Mouse (Mus musculus) forebrain, postnatal 0 days (tissue): ENCODE measurements around the gene Apobec3. TPM values are rescaled to one million over a fixed set of nuclear protein-coding genes. Genes with fewer than 3 reads are reported as not detected.

Source experiments
- ATAC-seq: fragments of 200-750 bp; cut with Nextera tagmentation; 2 replicates; pipeline ENCODE4 v1.8.0; 2017; ENCODE audit warnings: mild to moderate bottlenecking, moderate library complexity
- DNase-seq: peaks from one replicate; pipeline ENCODE4 v3.0.0-alpha.2; 2015
- H3K27ac ChIP-seq: fragments of 300-500 bp; sonication (generic); 2 replicates; pipeline ENCODE4 v1.5.1; 2014; ENCODE audit warnings: low read depth, mild to moderate bottlenecking, antibody characterized with exemption, low read length, moderate library complexity, mixed read lengths
- H3K27me3 ChIP-seq: fragments of 300-500 bp; sonication (generic); 2 replicates; pipeline ENCODE4 v1.6.1; 2014; ENCODE audit warnings: mild to moderate bottlenecking, low read length, mixed read lengths; ENCODE audit not compliant: insufficient read depth
- H3K36me3 ChIP-seq: fragments of 300-500 bp; sonication (generic); 2 replicates; pipeline ENCODE4 v1.6.1; 2014; ENCODE audit warnings: mild to moderate bottlenecking, moderate library complexity; ENCODE audit not compliant: insufficient read depth
- H3K4me1 ChIP-seq: fragments of 300-500 bp; sonication (generic); 2 replicates; pipeline ENCODE4 v1.6.1; 2014; ENCODE audit warnings: antibody characterized with exemption; ENCODE audit not compliant: insufficient read depth
- H3K4me2 ChIP-seq: fragments of 300-500 bp; sonication (generic); 2 replicates; pipeline ENCODE4 v1.6.1; 2014; ENCODE audit warnings: low read depth, mild to moderate bottlenecking, moderate library complexity
- H3K4me3 ChIP-seq: fragments of 300-500 bp; sonication (generic); 2 replicates; pipeline ENCODE4 v1.5.1; 2014; ENCODE audit warnings: low read depth, low read length, mixed read lengths
- H3K9ac ChIP-seq: fragments of 300-500 bp; sonication (generic); 2 replicates; pipeline ENCODE4 v1.6.1; 2014; ENCODE audit warnings: mild to moderate bottlenecking
- H3K9me3 ChIP-seq: fragments of 300-500 bp; sonication (generic); 2 replicates; pipeline ENCODE4 v1.6.1; 2016; ENCODE audit warnings: low read length
- CTCF ChIP-seq: sonication (generic); IDR thresholded peaks from 2 replicates; pipeline ENCODE4 v1.5.1; 2016; ENCODE audit warnings: antibody characterized with exemption, control low read depth, low read depth
- WGBS: fragments of 180-500 bp; shearing (Covaris S2); extraction: QIAGEN DNeasy Blood & Tissue Kit; methylation state at CpG from one replicate; pipeline ENCODE4 v1.1.7; 2014; 5-methylcytosine and 5-hydroxymethylcytosine counted together
- polyA plus RNA-seq: library from polyadenylated mRNA; unstranded; fragments of >200 nt; fragmentation: Nextera tagmentation; extraction: Ambion mirVana; gene quantifications from 2 replicates; pipeline ENCODE4 v1.2.1, GENCODE M21; 2015
- total RNA-seq: library from RNA; depleted of rRNA; stranded (reverse); fragments of >200 nt; gene quantifications from 2 replicates; pipeline ENCODE4 v1.2.3, GENCODE M21; 2014

Apobec3 gene
- total and polyA plus RNA-seq, 2 experiments from 2014 or later, result 3.6 to 5.3 TPM

DNA sequence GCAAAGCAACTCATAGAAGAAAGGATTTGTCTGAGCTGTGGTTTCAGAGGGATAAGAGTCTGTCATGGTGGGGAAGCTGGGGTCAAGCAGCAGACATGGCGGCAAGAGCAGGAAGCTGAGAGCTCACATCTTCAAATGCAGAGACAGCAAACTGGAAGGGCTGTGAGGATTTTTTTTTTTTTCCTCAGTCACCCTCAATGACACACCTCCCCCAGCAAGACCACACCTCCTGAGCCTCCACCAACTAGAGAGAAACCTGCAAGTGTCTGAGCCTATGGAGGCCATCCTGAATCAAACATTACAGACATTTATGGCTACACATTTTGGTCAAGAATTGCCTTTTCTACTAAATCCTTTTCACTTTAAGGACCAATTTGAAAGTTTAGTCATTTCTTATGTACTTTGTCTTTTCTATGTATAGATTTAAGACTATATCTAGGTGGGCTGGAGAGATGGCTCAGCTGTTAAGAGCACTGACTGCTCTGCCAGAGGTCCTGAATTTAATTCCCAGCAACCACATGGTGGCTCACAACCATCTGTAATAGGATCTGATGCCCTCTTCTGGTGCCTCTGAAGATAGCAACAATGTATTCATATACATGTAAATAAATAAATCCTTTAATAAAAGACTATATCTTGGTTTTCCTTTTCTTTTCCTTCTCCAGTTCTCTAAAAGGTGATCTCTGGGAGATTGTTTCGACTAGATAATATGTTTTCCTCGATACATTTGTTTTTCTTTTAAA, 24.0 kb upstream of the Apobec3 start:
- WGBS, result 87% methylated on average over 3 of the region's 3 CpGs
- DNase-seq (no peak), ATAC-seq (no peak)
- H3K4me2 ChIP-seq, result no peak overlapping the region
- no peaks in the 10 kb centered on the region for H3K9me3 ChIP-seq
- no peaks in the 10 kb centered on the region for H3K27me3 ChIP-seq
- no peak overlapping the region for H3K27ac ChIP-seq
- H3K9ac ChIP-seq, result no peak overlapping the region
- H3K36me3 ChIP-seq, result no peaks in the 10 kb centered on the region
- peak; percentile 23; the same call in 1 of the 2 replicates for TF ChIP-seq CTCF
- H3K4me3 ChIP-seq, result no peak overlapping the region
- H3K4me1 ChIP-seq, result no peaks in the 10 kb centered on the region

DNA sequence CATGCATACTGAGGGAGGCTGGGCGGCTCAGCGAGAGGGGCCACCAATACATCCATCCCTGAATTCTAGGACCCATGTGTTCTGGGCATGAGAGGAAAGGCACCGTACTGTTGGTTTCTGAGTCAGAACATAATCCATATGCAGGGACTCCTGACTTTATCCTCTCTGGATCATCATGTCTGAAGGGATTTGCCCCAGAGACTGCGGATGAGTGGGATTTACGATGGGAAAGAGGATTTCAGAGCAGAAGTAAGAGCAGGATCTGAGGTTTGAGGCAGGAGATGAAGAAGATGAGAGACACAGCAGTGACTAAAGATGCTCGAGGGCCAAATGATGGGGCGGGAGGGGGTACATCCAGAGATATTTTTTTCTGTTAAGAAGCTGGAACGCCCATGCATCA, 17.9 kb upstream of the Apobec3 start:
- H3K4me1 ChIP-seq, result no peaks in the 10 kb centered on the region
- no peak overlapping the region for H3K4me2 ChIP-seq
- H3K27me3 ChIP-seq, result no peaks in the 10 kb centered on the region
- ATAC-seq (no peak), DNase-seq (no peak)
- H3K27ac ChIP-seq, result no peak overlapping the region
- H3K36me3 ChIP-seq, result no peaks in the 10 kb centered on the region
- H3K4me3 ChIP-seq, result no peak overlapping the region
- TF ChIP-seq CTCF, result no peak
- no peaks in the 10 kb centered on the region for H3K9me3 ChIP-seq
- H3K9ac ChIP-seq, result no peak overlapping the region
- 92% methylated on average over 8 of the region's 8 CpGs for WGBS

DNA sequence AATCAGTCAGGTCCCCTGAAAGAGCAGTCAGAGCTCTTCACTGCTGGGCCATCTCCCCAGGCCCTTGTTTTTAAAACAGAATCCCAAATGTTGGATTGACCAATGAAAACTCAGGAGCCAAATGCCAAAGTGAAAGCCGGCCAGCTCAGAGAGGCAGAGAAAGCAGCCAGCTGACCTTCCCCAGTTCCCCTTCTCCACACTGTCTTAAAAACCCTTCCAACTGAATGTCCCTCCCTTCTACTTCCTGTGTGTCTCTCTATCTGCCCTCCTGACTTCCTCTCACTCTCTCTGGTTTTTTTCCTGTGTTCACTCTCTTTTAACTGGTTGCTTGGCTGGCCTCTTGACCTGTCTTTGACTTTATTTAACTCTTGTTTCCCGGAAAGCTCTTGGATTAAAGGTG, 17.5 kb upstream of the Apobec3 start:
- 68% methylated on average over 2 of the region's 2 CpGs for WGBS
- DNase-seq, result no peak
- Histone ChIP-seq H3K4me2 (no peak overlapping the region), H3K4me3 (no peak overlapping the region), H3K9me3 (no peaks in the 10 kb centered on the region), H3K27me3 (no peaks in the 10 kb centered on the region), H3K9ac (no peak overlapping the region), H3K4me1 (no peaks in the 10 kb centered on the region), H3K36me3 (no peaks in the 10 kb centered on the region), H3K27ac (no peak overlapping the region)
- no peak for ATAC-seq
- no peak for TF ChIP-seq CTCF

GRCm38 (mm10) chr15:79875261-79875995, 16.0 kb upstream of the Apobec3 start:
- H3K27ac ChIP-seq, result no peak overlapping the region
- no peak overlapping the region for H3K4me2 ChIP-seq
- WGBS, result 77% methylated on average over 18 of the region's 18 CpGs
- H3K9ac ChIP-seq, result no peak overlapping the region
- ATAC-seq (no peak), DNase-seq (no peak)
- no peaks in the 10 kb centered on the region for H3K27me3 ChIP-seq
- H3K4me1 ChIP-seq, result 0 out of 2 replicates have a peak, but pooled peaks cover 2% of the 10 kb centered on the region
- no peaks in the 10 kb centered on the region for H3K36me3 ChIP-seq
- H3K4me3 ChIP-seq, result no peak overlapping the region
- no peaks in the 10 kb centered on the region for H3K9me3 ChIP-seq
- no peak for TF ChIP-seq CTCF

DNA sequence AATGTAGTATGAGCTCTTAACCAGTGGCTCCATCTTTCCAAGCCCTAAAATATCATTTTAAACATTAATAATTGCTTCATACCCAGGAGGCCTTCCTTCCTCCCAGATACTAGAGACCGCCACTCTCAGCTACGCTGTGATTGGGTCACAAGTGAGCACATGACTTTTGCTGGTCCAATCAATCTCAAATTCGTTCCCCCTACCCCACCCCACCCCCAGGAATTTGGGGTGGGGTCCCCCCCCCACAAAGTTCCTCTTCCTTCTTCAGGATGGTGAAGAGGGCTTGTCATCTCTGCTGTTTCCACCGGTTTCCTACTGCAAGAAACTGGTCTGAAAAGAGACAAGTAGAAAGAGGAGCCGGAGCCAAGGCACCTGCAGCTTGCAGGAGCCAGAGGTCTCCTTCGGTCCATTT, 12.7 kb upstream of the Apobec3 start:
- Histone ChIP-seq H3K9me3 (no peaks in the 10 kb centered on the region), H3K4me3 (no peak overlapping the region), H3K4me2 (0 out of 2 replicates have a peak overlapping the region, but pooled peaks have one; percentile 18), H3K27me3 (no peaks in the 10 kb centered on the region), H3K9ac (no peak overlapping the region), H3K4me1 (0 out of 2 replicates have a peak, but pooled peaks cover 2% of the 10 kb centered on the region), H3K36me3 (no peaks in the 10 kb centered on the region), H3K27ac (peak overlapping the region; percentile 36; the same call in 1 of the 2 replicates)
- TF ChIP-seq CTCF, result no peak
- 68% methylated on average over 6 of the region's 6 CpGs for WGBS
- DNase-seq (no peak), ATAC-seq (no peak)

DNA sequence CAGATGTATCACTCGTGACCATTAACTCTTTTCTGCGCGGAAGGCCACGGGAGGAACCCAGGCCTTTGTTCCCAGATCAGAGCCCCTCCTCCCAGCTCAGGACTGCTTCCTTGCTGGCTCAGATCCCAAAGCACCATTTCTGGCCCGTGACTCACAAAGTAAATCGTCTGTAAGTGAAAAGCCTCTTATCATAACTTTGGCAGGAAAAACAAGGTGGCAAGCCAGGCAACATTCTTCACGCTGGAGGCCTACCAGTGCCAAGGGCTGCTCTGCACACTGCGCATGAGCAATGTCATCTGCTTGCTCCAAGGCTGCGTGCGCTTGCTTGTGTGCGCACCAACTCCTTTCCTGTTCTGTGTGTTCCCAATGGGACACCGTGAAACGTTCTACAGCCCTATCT, 12.1 kb upstream of the Apobec3 start:
- no peak overlapping the region for H3K4me3 ChIP-seq
- WGBS, result 24% methylated on average over 13 of the region's 13 CpGs
- H3K4me1 ChIP-seq, result 0 out of 2 replicates have a peak, but pooled peaks cover 2% of the 10 kb centered on the region
- H3K36me3 ChIP-seq, result no peaks in the 10 kb centered on the region
- 0 out of 2 replicates have a peak overlapping the region, but pooled peaks have one; percentile 18 for H3K4me2 ChIP-seq
- peak; percentile 90 for DNase-seq
- peak; percentile 19 for ATAC-seq
- H3K9ac ChIP-seq, result no peak overlapping the region
- no peak for TF ChIP-seq CTCF
- H3K27me3 ChIP-seq, result no peaks in the 10 kb centered on the region
- no peaks in the 10 kb centered on the region for H3K9me3 ChIP-seq
- H3K27ac ChIP-seq, result peak overlapping the region; percentile 36; the same call in 1 of the 2 replicates

DNA sequence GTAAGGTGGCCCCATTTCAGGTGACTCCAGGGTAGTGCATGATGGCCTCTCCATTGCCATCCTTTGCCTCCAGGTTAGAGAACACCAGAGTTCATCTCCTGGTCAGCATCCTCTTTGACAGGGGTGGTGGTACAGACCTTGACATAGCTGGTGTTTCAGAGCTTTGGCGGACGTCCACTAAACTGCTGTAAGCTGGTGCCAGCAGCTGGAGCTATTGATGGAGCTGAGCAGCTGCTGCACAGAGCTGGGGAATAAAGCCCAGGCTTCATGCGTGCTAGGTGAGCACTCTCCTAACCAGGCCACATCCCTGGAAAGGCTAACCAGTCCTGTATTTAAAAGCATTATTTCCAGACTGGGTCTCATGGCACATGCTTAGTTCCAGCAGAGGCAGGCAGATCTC, 11.0 kb upstream of the Apobec3 start:
- WGBS, result 70% methylated on average over 3 of the region's 3 CpGs
- ATAC-seq (no peak), DNase-seq (no peak)
- Histone ChIP-seq H3K36me3 (no peaks in the 10 kb centered on the region), H3K9ac (no peak overlapping the region), H3K4me2 (no peak overlapping the region), H3K4me3 (no peak overlapping the region), H3K4me1 (0 out of 2 replicates have a peak, but pooled peaks cover 2% of the 10 kb centered on the region), H3K27ac (no peak overlapping the region), H3K27me3 (no peaks in the 10 kb centered on the region), H3K9me3 (no peaks in the 10 kb centered on the region)
- TF ChIP-seq CTCF, result no peak
